Mouse (Mus musculus) brain, embryonic 18.5 days (tissue): ENCODE measurements around the gene Rnf151.

Source experiments
- DNase-seq: peaks from one replicate; pipeline ENCODE4 v3.0.0-alpha.2; 2012; ENCODE audit warnings: low read depth, low spot score

Rnf151 gene

DNA sequence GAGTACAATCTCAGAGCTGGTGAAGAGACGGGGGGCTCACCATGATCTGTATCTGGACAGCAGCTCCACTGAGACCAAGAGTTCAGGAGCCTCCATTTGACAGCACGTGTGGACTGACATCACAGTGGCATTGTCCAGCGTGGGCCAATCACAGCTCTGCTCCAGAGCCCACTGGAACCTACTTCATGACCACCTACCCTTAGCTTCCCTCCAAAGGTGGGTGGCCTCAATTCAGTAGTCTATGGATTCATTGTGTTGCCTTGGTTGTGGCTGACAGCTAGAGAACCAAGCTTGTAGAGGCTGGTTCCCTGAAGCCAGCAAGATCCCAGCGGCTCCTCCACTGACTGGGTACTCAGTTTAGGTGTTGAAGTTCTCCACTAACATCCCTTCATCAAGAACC, at the start of gene Rnf151, which contains the start of gene Rps2:
TSS of gene Rnf151 (minus strand) at position 121 of the 400 bp plus-strand sequence.
TSS of gene Rps2 (plus strand) at position 174 of the 400 bp plus-strand sequence.
- no peak for DNase-seq

DNA sequence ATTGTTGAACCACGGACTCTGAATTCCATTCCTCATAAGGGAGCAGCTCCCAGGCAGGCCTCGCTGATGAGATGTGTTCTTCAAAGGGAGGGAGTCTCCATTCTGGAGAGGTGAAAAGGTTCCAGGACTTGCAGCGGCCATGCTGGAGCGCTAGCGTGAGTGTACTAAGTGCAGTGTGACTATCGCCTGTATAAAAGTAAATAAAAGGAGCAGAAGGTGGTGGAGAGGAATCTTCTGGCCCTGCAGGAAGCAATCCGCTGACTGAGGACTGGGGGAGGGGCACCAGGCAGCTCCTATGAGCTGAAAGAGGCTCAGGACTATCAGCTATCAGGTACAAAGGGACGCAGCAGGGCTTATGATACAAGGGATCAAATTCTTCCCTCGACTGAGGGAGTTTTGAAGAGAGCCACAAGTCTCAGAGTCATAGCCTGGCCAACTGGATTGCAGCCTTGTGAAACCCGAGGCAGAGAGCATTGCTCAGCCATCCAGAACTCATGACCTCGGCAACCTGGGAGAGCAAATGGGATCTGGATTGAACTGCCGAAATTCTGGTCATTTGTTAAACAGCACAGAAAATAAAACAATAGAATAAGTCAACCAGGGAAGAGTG, 48.5 kb upstream of the Rnf151 start:
- DNase-seq: no peak

DNA sequence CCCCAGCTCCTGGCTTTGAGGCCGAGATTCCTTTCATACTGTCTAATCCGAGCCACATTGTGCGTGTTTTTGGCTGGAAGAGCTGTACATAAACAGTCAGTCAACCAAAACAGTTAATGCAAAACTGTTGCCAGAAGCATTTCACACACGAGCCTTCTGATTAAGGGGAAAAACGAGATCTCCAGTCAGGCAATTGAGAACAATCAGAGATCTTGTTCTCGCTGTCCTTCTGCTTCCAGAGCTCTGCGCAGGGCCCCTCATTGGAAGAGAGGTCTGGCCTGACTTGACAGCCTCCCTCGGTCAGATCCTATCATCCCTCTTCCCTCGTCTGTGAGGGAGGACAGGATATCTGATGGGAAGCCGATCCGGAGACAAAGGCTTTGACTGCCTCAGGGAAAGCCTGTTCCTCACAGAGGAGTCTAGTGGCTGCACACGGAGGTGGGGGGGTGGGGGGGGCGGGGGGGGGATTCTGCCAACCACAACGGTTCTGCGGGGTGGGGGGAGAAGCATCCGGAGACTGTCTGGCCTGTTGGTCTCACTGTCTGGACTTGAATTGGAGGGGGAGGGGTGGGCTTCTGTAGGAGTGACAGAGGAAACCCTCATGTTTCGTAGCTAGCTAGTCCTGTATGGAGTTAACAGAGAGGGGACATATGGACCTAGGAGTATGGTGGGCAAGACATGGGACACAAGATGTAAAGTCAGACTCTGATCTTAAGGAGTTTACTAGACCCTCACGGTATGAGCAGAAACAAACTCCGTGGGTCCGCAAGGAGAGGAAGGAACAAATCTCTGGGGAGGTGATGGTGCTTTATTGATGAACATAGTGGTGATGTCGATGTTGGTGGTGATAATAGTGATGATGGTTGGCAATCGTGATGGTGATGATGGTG, 47.4 kb upstream of the Rnf151 start:
- no peak for DNase-seq

DNA sequence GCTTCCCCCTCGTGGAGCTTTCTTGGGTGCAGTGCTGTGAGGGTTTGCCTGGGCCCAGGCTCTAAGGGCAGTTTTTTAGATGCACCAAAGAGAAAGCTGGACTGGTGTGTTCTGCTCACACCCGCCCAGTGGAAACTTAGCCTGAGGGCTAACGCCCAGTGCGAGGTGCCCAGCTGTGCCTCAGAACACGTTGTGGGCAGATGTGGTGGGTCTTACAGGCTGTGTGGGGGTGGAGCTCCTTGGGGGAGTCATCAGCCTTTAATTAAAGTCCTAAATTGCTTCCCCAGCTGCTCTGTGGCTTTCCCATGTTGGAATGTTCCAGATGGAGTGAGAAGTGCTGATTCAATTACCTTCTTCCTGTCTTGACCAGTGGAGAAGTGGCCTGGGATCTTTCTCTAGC, 43.3 kb upstream of the Rnf151 start:
- DNase-seq: no peak

DNA sequence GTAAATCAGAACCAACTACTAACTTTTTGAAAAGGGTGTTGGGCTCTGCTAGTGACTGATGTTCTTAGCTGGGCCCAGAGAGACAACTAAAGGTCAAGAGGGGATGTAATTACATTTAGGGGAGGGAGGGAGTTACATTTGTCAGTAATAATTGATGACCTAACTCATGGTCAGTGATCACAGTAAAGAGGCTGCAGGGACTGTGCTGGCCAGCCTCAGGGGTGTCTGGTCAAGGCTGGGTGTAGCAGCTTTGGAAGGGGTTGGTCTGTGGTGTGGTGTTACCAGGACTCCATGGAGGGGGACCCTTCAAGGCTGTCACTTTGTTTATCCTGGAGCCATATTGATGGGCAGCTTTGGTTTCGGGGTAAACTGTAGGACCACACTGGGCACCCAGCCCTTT, 39.5 kb upstream of the Rnf151 start:
- no peak for DNase-seq

DNA sequence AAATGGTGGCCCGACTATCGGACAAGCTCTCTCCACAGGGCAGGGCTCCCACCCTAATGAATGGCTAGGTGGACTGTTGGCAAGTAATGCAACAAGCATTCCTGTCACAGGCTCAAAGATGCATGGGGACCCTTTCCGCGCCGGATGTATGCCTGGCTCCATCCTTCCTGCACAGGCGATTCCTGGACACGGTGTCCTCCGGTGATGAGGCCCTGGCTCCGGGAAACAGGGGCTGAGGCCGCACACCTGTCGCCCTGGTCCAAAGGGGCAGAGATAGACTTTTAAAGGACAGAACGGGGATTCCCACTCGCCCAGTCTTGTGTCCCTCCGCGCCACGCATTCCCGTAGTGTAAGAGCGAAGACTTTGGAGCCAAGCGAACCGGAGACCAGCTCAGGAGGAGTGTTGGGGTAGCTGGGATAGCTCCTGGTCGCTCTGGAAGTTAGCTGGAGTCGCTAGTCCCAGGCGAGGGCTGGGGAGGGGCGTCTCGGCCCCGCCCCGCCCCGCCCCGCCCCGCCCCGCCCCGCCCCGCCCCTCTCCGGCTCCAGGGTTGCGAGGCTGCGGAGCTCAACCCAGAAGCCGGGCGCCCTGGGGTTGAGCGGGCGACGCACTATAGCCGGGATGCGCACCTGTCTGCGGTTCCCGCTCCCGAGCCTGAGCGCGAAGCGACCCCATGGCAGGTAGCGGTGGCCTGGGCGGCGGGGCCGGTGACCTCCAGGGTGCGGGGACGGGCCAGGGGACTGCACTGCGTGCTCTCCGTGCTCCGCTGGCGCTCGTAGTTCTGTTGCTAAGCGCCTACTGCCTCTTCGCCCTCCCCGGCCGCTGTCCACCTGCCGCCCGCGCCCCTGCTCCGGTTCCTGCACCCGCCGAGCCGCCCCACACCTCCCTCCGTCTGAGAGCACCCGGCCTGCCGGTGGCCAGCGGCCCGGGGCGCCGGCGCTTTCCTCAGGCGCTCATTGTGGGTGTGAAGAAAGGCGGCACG, 34.8 kb upstream of the Rnf151 start, which contains the start of gene Hs3st6:
TSS of gene Hs3st6 (plus strand) at position 574 of the 980 bp plus-strand sequence.
- no peak for DNase-seq

DNA sequence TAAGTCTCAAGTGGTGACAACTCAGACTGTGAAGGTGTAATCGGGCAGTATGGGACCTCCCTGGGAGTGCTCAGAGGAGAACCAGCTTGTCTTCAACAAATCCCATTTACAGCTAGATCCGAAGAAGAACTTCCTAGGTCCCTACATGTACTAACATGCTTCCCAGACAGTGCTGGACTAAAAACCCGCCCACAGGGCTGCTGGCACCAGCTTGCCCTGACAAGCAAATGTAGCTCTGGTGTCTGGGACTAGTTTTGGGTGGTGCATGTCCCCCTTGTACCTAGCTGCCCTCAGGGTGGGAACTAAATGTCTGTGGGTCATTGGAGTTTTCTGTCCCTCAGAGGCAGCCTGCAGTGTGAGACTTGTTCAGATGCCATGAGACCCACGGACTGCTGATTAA, 33.7 kb upstream of the Rnf151 start:
- no peak for DNase-seq

DNA sequence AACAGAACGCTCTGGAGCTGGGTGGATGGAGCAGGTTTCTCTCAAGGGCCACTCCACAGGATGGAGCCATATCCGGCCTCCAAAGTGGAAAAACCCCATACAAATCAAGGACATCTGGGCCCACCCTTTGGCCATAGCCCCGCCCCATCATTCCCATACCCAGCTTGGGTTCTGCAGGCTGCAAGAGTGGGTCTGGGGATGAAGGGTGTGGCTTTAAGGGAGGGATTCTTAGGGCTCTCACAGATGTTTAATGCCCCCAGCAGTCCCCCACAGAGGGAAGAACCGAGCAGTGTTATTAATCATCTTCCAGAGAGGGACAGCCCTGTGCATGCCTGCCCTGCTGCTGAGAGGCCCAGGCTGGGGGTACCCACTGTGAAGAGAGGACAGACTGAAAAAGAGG, 29.1 kb upstream of the Rnf151 start:
- DNase-seq: no peak

DNA sequence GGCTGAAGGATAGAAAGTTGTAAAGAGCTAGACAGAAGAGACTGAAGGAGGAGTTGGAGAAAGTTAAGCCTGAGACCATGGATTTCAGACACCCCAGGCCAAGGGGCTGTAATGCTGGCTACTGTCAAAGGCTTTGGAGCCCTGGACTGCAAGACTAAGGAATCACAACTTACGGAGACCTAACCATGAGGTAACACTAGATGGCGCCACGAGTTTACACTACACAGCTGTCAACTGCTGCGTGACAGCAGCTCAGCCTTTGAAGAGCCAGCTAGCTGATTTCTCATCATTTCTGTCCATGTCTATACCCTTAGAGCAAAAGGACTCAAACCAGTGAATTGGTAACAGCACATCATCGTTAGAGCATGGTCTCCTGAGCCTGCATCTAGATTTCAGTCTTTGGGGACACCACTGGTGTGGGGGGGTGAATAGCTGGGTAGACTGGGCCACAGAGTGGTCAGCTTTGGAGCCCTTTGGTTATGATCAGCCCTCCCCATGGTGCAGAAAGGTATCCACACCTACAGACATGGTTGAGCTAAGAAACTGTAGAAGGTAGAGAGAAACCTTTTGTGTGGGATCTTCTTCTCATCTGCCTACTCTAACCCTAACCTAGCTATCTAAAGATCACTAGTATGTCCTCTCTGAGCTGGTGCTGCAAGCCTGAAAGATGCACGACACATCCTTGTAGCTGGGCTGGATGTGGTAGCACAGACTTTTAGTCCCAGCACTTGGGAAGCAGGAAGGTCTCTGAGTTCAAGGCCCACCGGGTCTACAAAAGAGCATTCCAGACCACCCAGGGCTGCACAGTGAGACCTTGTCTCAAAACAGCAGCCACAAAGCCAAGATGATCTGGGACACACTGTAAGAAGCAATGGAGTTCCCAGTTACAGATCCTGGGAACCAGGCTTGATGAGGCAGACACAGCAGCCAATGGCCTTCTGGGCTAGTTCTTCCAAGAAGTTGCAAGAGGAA, 27.9 kb upstream of the Rnf151 start:
- peak; percentile 60 for DNase-seq

DNA sequence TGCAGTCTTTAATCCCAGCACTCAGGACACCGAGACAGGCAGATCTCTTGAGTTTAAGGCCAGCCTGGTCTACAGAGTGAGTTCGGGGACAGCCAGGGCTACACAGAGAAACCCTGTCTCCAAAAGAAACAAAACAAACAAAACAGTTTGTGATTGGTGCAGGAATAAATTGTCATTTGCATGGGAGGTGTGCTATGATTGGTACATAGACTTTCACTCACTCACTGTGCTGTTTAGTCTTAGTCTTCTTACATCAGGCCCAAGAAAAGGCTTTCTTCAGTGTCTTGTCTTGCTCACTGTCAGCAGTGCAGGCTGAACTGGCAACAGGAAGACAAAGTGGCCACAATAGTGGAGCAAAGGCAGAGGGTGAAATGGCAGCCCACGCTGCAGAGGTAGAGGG, 26.5 kb upstream of the Rnf151 start:
- DNase-seq: no peak

DNA sequence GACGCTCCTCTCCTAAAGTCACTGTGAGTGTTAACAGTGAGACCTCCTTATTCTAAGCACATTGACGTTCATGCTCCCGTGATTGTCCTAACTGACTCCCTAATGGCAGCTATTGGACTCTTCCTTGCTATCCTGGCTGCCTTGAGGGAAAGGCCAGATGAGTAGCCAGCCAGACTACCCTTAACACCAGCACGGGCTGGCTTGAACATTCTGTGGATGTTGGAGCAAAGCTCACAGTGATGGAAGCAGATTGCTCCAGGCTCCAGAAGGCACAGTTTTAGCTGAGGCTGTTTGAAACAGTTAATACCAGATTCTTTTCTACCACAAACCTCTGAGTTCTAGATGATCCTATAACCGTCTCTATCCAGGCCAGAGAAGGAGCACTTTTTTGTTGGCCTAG, 26.0 kb upstream of the Rnf151 start:
- DNase-seq: no peak

DNA sequence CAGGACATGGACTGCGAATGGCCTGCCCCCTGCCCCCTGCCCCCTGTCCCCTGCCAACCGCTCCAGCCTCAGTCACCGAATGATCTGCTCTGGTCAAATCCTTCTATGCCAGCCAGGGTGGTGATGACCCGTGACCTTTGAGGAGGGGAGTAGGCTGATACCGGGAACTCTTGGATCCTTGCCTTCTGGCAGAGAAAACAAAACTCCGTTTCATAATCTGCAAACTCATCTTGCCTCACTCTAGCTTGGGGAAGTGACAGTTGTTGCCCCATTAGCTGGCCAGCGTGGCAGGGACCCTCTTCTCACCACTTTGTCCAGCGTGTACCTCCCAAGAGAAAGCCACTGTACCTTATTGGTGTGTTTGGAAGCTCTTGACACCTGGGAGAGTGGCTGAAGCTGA, 24.4 kb upstream of the Rnf151 start:
- DNase-seq: no peak

DNA sequence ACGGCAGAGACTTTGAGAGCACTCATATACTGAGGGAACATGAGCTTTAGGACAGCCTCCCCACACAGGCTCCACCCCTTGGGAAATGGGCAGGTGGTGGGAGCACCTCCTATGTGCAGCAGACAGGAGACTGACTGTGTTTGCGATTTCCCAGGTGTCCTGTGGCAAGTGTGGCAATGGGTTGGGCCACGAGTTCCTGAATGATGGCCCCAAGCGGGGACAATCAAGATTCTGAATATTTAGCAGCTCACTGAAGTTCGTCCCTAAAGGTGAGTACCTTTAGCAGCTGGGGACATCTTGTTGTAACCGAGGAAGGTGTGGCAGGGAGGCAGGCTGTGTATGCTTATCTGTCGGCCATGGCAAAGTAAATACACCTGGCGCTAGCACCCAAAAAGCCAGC, 22.1 kb upstream of the Rnf151 start:
- DNase-seq: no peak

DNA sequence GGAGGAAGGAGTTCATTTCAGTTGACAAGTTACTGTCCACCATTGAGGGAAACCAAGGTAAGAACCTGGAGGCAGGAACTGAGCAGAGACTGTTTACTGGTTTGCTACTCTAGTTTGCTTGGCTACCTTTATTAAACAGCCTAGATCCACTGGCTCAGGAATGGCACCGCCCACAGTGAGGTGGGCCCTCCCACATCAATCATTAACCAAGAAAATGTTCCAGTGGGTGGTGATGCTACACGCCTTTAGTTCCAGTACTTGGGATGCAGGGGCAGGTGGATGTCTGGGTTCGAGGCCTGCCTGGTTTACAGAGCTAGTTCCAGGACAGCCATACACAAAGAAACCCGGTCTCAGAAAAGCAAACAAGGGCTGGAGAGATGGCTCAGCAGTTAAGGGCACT, 20.4 kb upstream of the Rnf151 start:
- DNase-seq: no peak

DNA sequence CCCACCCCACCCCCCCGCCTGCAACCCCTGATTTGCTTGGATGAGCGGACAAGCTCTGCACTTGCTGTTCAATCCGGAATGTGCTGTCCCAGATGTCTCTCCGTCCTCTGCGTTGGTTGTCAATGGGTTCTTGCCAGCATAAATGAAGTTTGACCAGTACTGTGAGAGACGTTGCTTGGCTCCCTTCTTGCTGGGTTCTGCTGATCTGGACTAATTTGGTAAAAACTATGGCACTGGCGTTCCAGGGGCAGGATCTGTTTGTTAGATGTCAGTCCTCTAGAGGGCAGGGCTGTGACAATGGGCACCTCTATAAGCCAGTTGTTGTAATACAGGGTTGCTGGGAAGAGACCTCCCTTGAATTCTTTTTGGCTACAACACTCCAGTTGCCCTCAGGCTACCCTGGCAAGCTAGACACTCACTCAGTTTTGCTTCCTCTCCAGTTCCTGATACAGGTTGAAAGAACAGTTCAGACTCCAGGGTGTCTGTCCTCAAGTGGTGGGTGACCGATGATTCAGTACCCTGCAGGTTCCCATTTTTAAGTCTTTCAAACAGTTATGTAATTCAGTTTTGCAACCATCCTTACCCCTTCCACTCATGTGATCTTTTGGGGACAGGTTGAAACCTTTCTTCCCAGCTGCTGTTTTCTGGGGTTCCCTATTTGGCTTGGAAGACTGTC, 19.4 kb upstream of the Rnf151 start:
- no peak for DNase-seq

DNA sequence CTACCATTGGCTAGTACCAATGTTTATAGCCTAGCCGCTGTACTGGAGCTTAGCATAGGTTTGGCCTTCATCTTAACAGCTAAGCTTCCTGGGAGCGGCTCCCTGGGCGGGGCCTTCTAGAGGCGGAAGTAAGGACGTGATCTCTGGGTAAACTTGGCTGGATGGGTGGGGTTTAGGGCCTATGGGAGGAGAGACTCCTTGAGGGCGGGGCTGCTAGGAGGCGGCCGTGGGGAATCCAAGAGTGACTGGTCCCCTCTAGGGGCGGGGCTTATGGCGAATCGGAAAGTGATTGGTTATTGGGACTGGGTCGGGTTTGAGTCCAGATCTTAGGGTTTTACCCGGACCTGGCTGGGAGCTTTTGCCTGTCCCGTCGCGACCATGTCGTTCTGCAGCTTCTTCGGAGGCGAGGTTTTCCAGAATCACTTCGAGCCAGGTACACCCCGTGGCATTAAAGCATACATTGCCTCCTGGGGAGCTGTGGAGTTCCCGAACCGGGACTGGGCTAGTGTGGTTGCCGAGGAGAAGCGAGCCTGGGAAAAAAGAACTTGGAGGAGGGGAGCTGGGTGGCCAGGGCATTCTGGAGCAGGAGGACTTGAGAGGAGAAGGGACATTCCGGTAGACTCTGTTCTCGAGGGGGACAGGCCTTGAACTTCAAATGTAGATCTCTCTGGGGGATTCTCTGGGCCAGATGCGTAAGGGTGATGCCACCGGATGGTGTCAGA, 18.6 kb upstream of the Rnf151 start, which contains the start of gene Msrb1:
TSS of gene Msrb1 (plus strand) at position 313 of the 722 bp plus-strand sequence.
- peak; percentile 89 for DNase-seq

DNA sequence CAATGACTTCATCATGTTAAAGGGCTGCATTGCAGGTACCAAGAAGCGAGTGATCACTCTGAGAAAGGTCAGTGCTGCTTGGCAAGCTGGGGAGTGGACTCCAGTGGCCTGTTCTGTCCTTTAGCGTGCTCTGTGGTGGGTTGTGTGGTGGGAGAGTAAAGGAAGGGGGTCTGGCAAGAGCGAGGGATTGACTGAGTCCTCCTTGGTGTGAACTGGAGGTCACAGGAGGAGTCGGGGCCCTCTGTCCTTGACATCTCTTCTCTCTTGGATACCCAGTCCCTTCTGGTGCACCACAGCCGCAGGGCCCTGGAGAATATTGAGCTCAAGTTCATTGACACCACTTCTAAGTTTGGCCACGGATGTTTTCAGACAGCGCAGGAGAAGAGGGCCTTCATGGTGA, 17.6 kb upstream of the Rnf151 start:
- DNase-seq: no peak

DNA sequence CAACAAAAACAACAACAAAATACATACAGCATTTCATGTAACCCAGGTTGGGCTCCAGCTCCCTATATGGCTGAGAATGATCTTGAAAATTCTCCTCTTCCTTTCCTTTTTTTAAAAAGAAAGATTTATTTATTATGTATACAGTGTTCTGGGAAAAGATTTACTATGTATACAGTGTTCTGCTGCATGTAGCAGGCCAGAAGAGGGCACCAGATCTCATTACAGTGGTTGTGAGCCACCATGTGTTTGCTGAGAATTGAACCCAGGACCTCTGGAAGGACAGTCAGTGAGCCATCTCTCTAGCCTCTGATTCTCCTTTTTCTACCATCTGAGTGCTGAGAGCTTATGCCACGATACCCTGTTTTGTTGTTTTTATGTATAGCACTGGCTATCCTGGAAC, 16.6 kb upstream of the Rnf151 start:
- DNase-seq: no peak

DNA sequence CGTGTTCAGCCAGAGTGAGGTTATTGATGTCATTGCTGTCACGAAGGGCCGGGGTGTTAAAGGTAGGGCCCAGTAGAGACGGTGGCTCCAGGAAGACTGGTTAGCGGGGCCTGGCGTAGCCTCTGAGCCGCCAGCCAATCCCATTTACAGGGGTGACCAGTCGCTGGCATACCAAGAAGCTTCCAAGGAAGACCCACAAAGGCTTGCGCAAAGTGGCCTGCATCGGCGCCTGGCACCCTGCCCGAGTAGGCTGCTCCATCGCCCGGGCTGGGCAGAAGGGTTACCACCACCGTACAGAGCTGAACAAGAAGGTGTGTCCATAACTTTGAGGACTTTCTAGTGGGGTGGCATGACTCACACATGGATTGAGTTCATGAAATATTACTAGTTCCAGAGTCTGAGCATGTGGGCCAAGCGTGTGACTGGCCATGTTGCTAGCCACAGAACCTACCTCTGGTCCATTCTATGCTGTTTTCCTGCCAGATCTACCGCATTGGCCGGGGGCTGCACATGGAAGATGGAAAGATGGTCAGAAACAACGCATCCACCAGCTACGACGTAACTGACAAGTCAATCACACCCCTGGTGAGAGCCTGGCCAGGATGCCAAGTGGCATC, 15.7 kb upstream of the Rnf151 start:
- DNase-seq: no peak
